Mouse (Mus musculus) cerebellum, adult 2 months (tissue): ENCODE results near the gene Mgat1. TPM values are rescaled to one million over a fixed set of nuclear protein-coding genes. Genes with fewer than 3 reads are reported as not detected.

Experiments used
- DNase-seq, 2 experiments: peaks; one replicate each; pipeline ENCODE4 v3.0.0; 2021
- H3K27ac ChIP-seq: fragments of 200-500 bp; 2 replicates; pipeline ENCODE4 v1.5.1; 2012; ENCODE audit warnings: low read length, control low read depth, inconsistent platforms; ENCODE audit not compliant: insufficient read depth
- H3K27me3 ChIP-seq: fragments of 200-500 bp; 2 replicates; pipeline ENCODE4 v1.6.1; 2012; ENCODE audit warnings: inconsistent platforms, mild to moderate bottlenecking, low read length, moderate library complexity; ENCODE audit not compliant: control insufficient read depth, insufficient read depth
- H3K4me1 ChIP-seq: fragments of 200-500 bp; 2 replicates; pipeline ENCODE4 v1.6.1; 2011; ENCODE audit warnings: low read length; ENCODE audit not compliant: control insufficient read depth, insufficient read depth
- H3K4me3 ChIP-seq: fragments of 200-500 bp; replicated peaks from 2 replicates; pipeline ENCODE3; 2011; ENCODE audit warnings: mild to moderate bottlenecking, low read depth, low read length, control low read depth; ENCODE audit not compliant: insufficient read depth
- CTCF ChIP-seq: fragments of 200-500 bp; IDR thresholded peaks from 2 replicates; pipeline ENCODE4 v1.5.1; 2011; ENCODE audit warnings: low read depth, mild to moderate bottlenecking, control low read depth, low read length, moderate library complexity, borderline replicate concordance; ENCODE audit not compliant: insufficient read depth
- POLR2A ChIP-seq: fragments of 200-500 bp; IDR thresholded peaks from 2 replicates; pipeline ENCODE4 v1.6.1; 2011; ENCODE audit warnings: low read length, control low read depth, borderline replicate concordance; ENCODE audit not compliant: insufficient read depth
- WGBS: fragments of 180-500 bp; shearing (Covaris S2); methylation state at CpG from one replicate; pipeline ENCODE4 v1.1.7; 2018; 5-methylcytosine and 5-hydroxymethylcytosine counted together
- polyA plus RNA-seq: library from polyadenylated mRNA; depleted of rRNA; stranded (reverse); fragments of >200 nt; gene quantifications from 2 replicates; pipeline ENCODE4 v1.2.3, GENCODE M21; 2012

The Mgat1 gene
- polyA plus RNA-seq, 1 experiment = 61.2 TPM

DNA sequence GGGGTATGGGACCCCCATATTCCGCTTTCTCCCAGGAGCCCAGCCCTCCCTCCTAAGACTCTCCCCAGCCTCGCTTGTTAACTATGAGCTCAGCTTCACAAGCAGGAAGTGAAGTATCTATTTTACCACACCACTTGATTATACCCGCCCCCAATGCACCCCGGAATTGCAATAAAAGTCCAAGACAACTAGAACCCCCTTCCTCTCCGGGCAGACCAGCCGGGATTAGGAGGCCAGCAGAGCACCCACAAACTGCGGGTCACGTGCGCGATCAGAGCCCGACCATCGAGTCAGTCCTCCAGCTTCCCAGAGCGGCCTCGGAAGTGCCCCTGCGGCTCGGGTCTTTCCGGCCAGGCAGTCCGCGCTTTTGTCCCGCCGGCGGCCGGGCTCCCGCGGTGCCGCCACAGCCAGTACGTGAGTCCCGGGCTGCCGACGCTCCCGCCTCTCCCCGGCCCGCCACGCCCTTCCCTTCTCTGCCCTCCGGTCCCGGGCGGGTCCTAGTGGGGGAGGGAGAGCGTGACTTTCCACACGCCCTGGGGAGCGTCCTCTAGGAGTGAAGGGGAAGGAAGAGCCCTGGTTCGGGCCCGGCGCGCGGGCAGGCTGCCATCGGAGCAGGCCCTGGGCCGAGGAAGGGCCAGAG, 40.7 kb upstream of the Mgat1 start, which contains the start of gene Zfp62:
Zfp62 (plus strand) TSS at position 164 of the 640 bp plus-strand sequence.
- H3K4me3 ChIP-seq = peak within 1 kb of the TSS; percentile 66
- peak; percentile 95 to 97 for DNase-seq
- TF ChIP-seq POLR2A (peak; percentile 76; the same call in 1 of the 2 replicates), CTCF (no peak)
- WGBS = 1% methylated on average over 47 of the region's 47 CpGs
- no peaks in the 10 kb centered on the region for H3K27me3 ChIP-seq
- H3K4me1 ChIP-seq = peaks cover 2% of the 10 kb centered on the region
- peak within 1 kb of the TSS; percentile 80 for H3K27ac ChIP-seq

DNA sequence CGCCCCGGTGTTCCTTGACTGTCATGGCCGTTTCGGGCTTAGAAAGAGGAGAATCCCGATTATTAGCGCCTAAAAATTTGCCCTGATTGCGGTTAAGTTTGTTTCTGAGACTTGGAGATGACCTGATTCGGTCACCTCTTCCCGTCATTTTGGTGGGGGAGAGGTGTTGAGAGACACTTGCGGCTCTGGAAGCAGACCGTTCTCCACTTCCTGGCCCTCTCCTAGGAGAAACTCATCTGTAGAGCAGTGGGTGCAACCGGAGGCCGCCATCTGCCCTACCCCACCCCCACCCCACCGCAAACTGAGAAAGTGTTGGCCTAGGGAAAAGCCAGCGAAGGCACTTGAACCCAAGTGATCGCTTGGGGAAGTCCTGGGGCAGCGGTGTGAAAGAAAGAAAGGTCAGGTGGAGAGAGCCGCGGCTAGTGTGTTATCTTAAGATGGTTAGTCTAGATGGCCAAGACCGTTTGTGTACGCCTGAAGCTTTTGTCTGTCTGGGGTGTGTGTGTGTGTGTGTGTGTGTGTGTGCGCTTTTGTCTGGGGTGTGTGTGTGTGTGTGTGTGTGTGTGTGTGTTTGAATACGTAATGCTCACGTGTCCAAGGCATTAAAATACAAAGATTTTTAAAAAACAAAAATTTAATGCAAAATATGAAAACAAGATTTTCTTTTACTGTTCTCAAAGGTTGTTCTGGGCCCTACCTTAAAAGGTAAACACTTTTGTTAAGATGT, 40.1 kb upstream of the Mgat1 start:
- TF ChIP-seq POLR2A = no peak
- TF ChIP-seq CTCF = no peak
- Histone ChIP-seq H3K27me3 (no peaks in the 10 kb centered on the region), H3K27ac (peak overlapping the region; percentile 80), H3K4me3 (peak overlapping the region; percentile 66), H3K4me1 (peaks cover 2% of the 10 kb centered on the region)
- under 1% methylated on average over 24 of the region's 24 CpGs for WGBS
- DNase-seq = no peak

DNA sequence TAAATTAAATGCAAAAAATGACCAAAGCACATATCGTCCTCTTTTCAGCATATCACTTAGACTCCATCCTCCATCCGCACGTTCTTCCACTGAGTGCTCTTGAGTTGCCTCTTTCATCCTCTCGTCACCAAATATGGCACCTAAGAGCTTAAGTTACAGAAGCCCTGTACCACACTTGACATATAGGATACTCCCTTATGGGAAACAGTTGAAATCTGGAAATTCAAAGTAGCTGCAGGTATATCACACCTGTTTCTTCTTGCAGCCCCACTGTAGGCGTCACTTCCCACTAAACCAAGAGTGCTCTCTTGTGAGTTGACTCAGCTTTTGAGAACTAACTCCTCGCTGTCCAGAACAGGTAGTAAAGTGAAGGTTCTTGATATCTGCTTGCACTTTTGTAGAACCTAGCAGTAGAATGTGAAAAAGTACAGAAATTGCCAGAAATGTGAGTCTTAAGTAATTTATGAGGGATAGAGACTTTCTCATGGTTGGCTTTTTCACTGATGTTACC, 38.9 kb upstream of the Mgat1 start:
- Histone ChIP-seq H3K27me3 (no peaks in the 10 kb centered on the region), H3K4me1 (peaks cover 2% of the 10 kb centered on the region), H3K4me3 (no peak overlapping the region), H3K27ac (no peak overlapping the region)
- WGBS = 73% methylated on average over 6 of the region's 6 CpGs
- DNase-seq = no peak
- no peak for TF ChIP-seq CTCF
- no peak for TF ChIP-seq POLR2A

- no peaks in the 10 kb centered on the region for H3K27me3 ChIP-seq
- no peak overlapping the region for H3K4me3 ChIP-seq
- no peaks in the 10 kb centered on the region for H3K4me1 ChIP-seq
- no peak for DNase-seq
- 98% methylated on average over 1 of the region's 1 CpGs for WGBS
- H3K27ac ChIP-seq = no peak overlapping the region
- TF ChIP-seq POLR2A (no peak), CTCF (no peak)
Measured at GRCm38 (mm10) chr11:49207495-49207894, 36.5 kb upstream of the Mgat1 start.

DNA sequence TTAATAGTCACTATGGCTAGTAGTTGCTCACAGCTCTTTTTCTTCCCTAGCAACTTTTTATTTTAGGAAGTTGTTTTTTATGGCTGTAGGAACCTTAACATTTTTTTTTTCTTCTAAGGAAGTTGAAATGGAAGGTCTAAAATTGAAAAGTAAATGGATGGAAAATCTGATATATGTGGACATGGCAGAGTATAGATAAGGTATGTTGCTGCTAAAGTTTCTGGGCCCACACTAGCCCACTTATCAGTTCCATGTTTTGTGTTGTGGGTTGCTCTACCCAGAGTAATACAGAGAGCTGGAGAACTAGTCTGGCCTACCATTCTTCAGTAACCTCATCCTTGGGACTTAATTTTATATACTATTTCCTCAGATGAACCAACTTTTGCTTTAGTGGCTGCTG, 31.4 kb upstream of the Mgat1 start:
- Histone ChIP-seq H3K4me3 (no peak overlapping the region), H3K27ac (no peak overlapping the region), H3K27me3 (no peaks in the 10 kb centered on the region), H3K4me1 (no peaks in the 10 kb centered on the region)
- no peak for TF ChIP-seq CTCF
- TF ChIP-seq POLR2A = no peak
- DNase-seq = no peak

GRCm38 (mm10) chr11:49213505-49213904, 30.5 kb upstream of the Mgat1 start:
- no peaks in the 10 kb centered on the region for H3K27me3 ChIP-seq
- no peak overlapping the region for H3K27ac ChIP-seq
- 95% methylated on average over 1 of the region's 1 CpGs for WGBS
- DNase-seq = no peak
- H3K4me3 ChIP-seq = no peak overlapping the region
- H3K4me1 ChIP-seq = no peaks in the 10 kb centered on the region
- no peak for TF ChIP-seq POLR2A
- no peak for TF ChIP-seq CTCF

DNA sequence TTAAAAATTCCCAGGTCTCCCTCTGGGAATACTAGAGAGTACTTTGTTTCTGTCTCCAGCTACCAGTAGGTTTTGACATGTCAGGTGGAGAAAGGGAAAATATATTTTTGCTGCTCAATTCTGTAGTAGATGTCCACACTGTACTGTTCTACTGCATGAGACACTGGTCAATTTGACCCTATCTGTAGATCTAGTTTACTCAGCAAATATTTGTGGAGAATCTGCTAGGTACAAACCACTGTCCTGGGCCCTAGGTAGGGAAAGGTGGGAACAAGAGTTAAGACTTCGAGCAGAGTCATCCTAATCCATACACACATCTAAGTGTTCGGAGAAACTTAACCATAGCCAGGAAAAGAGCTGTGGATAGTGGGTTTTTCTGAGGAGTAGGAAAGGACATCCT, 24.7 kb upstream of the Mgat1 start:
- 96% methylated on average over 2 of the region's 2 CpGs for WGBS
- Histone ChIP-seq H3K4me1 (no peaks in the 10 kb centered on the region), H3K27me3 (no peaks in the 10 kb centered on the region), H3K4me3 (no peak overlapping the region), H3K27ac (no peak overlapping the region)
- no peak for DNase-seq
- TF ChIP-seq POLR2A = no peak
- TF ChIP-seq CTCF = no peak

DNA sequence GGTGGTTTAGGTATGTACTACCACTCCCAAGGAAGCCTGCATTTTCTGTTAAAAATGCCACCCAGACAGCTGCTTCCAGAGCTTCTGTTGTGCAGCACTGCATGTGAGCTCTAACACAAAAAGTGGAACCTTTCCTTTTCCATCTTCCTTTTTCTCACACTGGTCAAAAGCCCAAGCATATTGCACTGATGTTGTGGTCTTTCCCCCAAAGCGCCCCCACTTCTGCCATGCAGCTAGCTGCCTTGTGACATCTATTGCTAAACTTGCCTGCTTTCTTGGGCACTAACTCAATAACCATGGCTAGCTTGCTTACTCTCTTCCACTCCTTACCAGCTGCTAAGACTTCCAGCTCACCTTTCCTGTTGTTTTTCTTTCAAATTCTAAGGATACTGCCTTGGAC, 19.5 kb upstream of the Mgat1 start:
- no peaks in the 10 kb centered on the region for H3K4me1 ChIP-seq
- DNase-seq = no peak
- TF ChIP-seq POLR2A (no peak), CTCF (no peak)
- no peak overlapping the region for H3K27ac ChIP-seq
- no peaks in the 10 kb centered on the region for H3K27me3 ChIP-seq
- WGBS = 50% methylated on average over 1 of the region's 1 CpGs
- no peak overlapping the region for H3K4me3 ChIP-seq
